Mouse (Mus musculus) kidney, adult 2 months (tissue): ENCODE results near the gene Col4a1. TPM values are rescaled to one million over a fixed set of nuclear protein-coding genes. Genes with fewer than 3 reads are reported as not detected.

Source experiments
- DNase-seq: peaks from one replicate; pipeline ENCODE4 v3.0.0; 2021
- H3K27ac ChIP-seq: fragments of 200-500 bp; 2 replicates; pipeline ENCODE4 v1.5.1; 2012; ENCODE audit warnings: low read depth, low read length, control low read depth, inconsistent platforms; ENCODE audit not compliant: insufficient read depth
- H3K27me3 ChIP-seq: fragments of 200-500 bp; replicated peaks from 2 replicates; pipeline ENCODE4 v1.6.1; 2012; ENCODE audit warnings: mild to moderate bottlenecking, moderate library complexity, low read length, inconsistent platforms; ENCODE audit not compliant: control insufficient read depth, insufficient read depth
- H3K36me3 ChIP-seq: fragments of 200-500 bp; 2 replicates; pipeline ENCODE4 v1.6.1; 2012; ENCODE audit warnings: mild to moderate bottlenecking, moderate library complexity, low read length, inconsistent platforms; ENCODE audit not compliant: control insufficient read depth, insufficient read depth
- H3K4me1 ChIP-seq: fragments of 200-500 bp; 2 replicates; pipeline ENCODE4 v1.6.1; 2011; ENCODE audit warnings: low read length; ENCODE audit not compliant: control insufficient read depth, insufficient read depth
- H3K4me3 ChIP-seq: fragments of 200-500 bp; 2 replicates; pipeline ENCODE4 v1.5.1; 2011; ENCODE audit warnings: mild to moderate bottlenecking, low read depth, low read length, control low read depth; ENCODE audit not compliant: insufficient read depth
- CTCF ChIP-seq: fragments of 200-500 bp; conservative IDR thresholded peaks from 2 replicates; pipeline ENCODE4 v1.5.1; 2011; ENCODE audit warnings: low read depth, mild to moderate bottlenecking, control low read depth, low read length, moderate library complexity, mixed read lengths; ENCODE audit not compliant: insufficient read depth, insufficient read length
- POLR2A ChIP-seq: fragments of 200-500 bp; IDR thresholded peaks from one replicate; pipeline ENCODE4 v1.6.1; 2011; ENCODE audit warnings: low read depth, low read length, control low read depth
- WGBS: fragments of 180-500 bp; shearing (Covaris S2); methylation state at CpG from one replicate; pipeline ENCODE4 v1.1.7; 2018; 5-methylcytosine and 5-hydroxymethylcytosine counted together
- polyA plus RNA-seq: library from polyadenylated mRNA; depleted of rRNA; stranded (reverse); fragments of >200 nt; gene quantifications from 2 replicates; pipeline ENCODE4 v1.2.3, GENCODE M21; 2012

The Col4a1 gene
- polyA plus RNA-seq, 1 experiment, result 216 TPM

GRCm38 (mm10) chr8:11354800-11355451, 42.3 kb upstream of the Col4a1 start:
- Histone ChIP-seq H3K27ac (no peak overlapping the region), H3K27me3 (no peaks in the 10 kb centered on the region), H3K4me1 (peaks cover 10% of the 10 kb centered on the region), H3K4me3 (no peak overlapping the region), H3K36me3 (no peaks in the 10 kb centered on the region)
- TF ChIP-seq POLR2A, result no peak
- peak; percentile 36; the same call in 1 of the 2 replicates for TF ChIP-seq CTCF
- WGBS, result 93% methylated on average over 8 of the region's 8 CpGs
- DNase-seq, result no peak

- H3K27me3 ChIP-seq, result no peaks in the 10 kb centered on the region
- no peak for TF ChIP-seq POLR2A
- no peak overlapping the region for H3K4me3 ChIP-seq
- no peak for DNase-seq
- no peak overlapping the region for H3K27ac ChIP-seq
- H3K36me3 ChIP-seq, result no peaks in the 10 kb centered on the region
- peaks cover 4% of the 10 kb centered on the region; the same call in 1 of the 2 replicates for H3K4me1 ChIP-seq
- WGBS, result 75% methylated on average over 11 of the region's 11 CpGs
These were observed 39.9 kb upstream of the Col4a1 start for GRCm38 (mm10) chr8:11352514-11352913.

GRCm38 (mm10) chr8:11351355-11351754, 38.7 kb upstream of the Col4a1 start:
- DNase-seq, result no peak
- H3K27me3 ChIP-seq, result no peaks in the 10 kb centered on the region
- no peak overlapping the region for H3K4me3 ChIP-seq
- no peaks in the 10 kb centered on the region for H3K36me3 ChIP-seq
- H3K27ac ChIP-seq, result no peak overlapping the region
- H3K4me1 ChIP-seq, result peaks cover 6% of the 10 kb centered on the region; the same call in 1 of the 2 replicates
- 77% methylated on average over 6 of the region's 6 CpGs for WGBS
- TF ChIP-seq CTCF, result no peak
- no peak for TF ChIP-seq POLR2A

DNA sequence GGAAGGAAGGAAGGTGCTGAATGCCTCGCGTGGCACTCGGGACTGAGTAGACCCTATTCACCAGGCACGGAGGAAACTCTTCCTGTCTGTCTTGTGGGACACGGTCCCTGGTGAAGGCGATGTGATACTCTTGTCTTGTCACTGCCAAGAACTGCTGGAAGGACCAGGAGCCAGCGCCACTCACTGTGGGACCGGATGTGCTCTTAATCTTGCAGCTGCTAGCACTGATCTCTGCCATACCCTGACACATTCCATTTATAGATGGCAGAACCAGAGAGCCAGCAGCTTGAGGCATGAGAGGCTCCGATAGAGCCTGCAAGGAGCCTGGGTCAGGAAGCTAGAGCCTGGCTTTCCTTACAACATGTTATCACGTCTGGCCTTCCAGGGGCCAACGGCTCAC, 36.0 kb upstream of the Col4a1 start:
- Histone ChIP-seq H3K27ac (no peak overlapping the region), H3K4me1 (peaks cover 28% of the 10 kb centered on the region), H3K4me3 (no peak overlapping the region), H3K27me3 (no peaks in the 10 kb centered on the region), H3K36me3 (no peaks in the 10 kb centered on the region)
- TF ChIP-seq POLR2A (no peak), CTCF (no peak)
- WGBS, result 61% methylated on average over 11 of the region's 11 CpGs
- DNase-seq, result peak; percentile 53

- Histone ChIP-seq H3K27ac (no peak overlapping the region), H3K4me3 (no peak overlapping the region), H3K27me3 (no peaks in the 10 kb centered on the region), H3K4me1 (peaks cover 28% of the 10 kb centered on the region), H3K36me3 (no peaks in the 10 kb centered on the region)
- no peak for DNase-seq
- WGBS, result 63% methylated on average over 9 of the region's 9 CpGs
- TF ChIP-seq CTCF (no peak), POLR2A (no peak)
These were observed 35.1 kb upstream of the Col4a1 start for GRCm38 (mm10) chr8:11347699-11348098.

GRCm38 (mm10) chr8:11346225-11346624, 33.6 kb upstream of the Col4a1 start:
- TF ChIP-seq POLR2A (no peak), CTCF (no peak)
- DNase-seq, result peak; percentile 78
- H3K4me3 ChIP-seq, result no peak overlapping the region
- H3K27me3 ChIP-seq, result no peaks in the 10 kb centered on the region
- H3K27ac ChIP-seq, result no peak overlapping the region
- H3K36me3 ChIP-seq, result no peaks in the 10 kb centered on the region
- WGBS, result 54% methylated on average over 10 of the region's 10 CpGs
- peaks cover 28% of the 10 kb centered on the region for H3K4me1 ChIP-seq

DNA sequence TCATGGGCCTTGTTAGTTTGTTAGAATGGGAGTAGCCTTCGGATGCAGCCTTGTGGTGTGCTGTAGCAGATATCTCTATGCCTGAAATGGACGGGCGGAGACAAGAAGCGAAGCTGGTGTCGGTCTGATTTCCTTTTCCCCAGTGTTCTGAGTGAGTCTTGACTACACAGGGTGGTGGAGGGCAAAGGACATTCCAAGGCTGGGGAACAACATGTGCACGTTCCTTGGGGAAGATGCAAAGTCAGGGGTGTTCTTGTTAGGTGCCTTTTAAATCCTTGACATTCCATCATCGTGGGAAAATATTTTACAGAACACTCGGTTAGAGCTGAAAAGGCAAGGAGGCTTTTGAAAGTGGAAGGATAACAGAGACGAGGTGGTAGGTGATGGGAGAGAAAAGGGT, 31.8 kb upstream of the Col4a1 start:
- no peaks in the 10 kb centered on the region for H3K36me3 ChIP-seq
- peak; percentile 66 for DNase-seq
- H3K27ac ChIP-seq, result no peak overlapping the region
- peaks cover 45% of the 10 kb centered on the region for H3K4me1 ChIP-seq
- no peak for TF ChIP-seq POLR2A
- TF ChIP-seq CTCF, result no peak
- no peaks in the 10 kb centered on the region for H3K27me3 ChIP-seq
- H3K4me3 ChIP-seq, result no peak overlapping the region
- 40% methylated on average over 9 of the region's 9 CpGs for WGBS

DNA sequence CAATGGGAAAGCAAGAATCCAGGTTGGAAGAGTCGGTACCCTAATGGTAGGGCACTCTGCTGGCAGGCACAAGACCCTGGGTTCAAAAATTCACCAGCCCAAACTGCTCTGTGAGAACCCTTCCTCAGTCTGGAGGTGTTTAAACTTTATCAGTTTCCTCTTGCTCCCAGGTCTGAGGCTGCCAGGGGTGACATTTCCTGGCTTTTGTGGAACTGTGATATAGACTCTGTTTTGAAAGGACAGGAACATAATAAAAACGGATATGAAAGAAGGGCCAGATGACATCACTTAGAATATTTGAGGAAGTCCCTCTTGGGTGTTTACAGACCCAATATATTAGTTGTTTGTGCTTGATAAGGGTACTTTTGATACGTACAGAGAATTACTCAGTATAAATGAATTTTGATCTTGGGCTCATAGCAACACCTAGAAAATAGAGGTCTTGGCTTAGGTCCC, 28.5 kb upstream of the Col4a1 start:
- WGBS, result 39% methylated on average over 3 of the region's 3 CpGs
- TF ChIP-seq POLR2A (no peak), CTCF (no peak)
- peaks cover 39% of the 10 kb centered on the region for H3K4me1 ChIP-seq
- peak overlapping the region; percentile 3; the same call in 1 of the 2 replicates for H3K27ac ChIP-seq
- H3K4me3 ChIP-seq, result no peak overlapping the region
- DNase-seq, result no peak
- H3K36me3 ChIP-seq, result no peaks in the 10 kb centered on the region
- no peaks in the 10 kb centered on the region for H3K27me3 ChIP-seq
